Mouse (Mus musculus) neural tube, embryonic 13.5 days (tissue): ENCODE results near the gene Acvr2b. TPM values are rescaled to one million over a fixed set of nuclear protein-coding genes. Genes with fewer than 3 reads are reported as not detected.
"Not testable (repeated sequence)": the region's sequence is repeated elsewhere in the genome, so short reads cannot be mapped to it uniquely, and the experiment has no call there.

Experiments used
- ATAC-seq: fragments of 200-750 bp; cut with Nextera tagmentation; 2 replicates; pipeline ENCODE4 v1.8.0; 2017; ENCODE audit warnings: low read depth, mild to moderate bottlenecking, moderate TSS enrichment, moderate library complexity
- H3K27ac ChIP-seq: fragments of 300-500 bp; sonication (generic); replicated peaks from 2 replicates; pipeline ENCODE4 v1.5.1; 2015; ENCODE audit warnings: moderate library complexity, mild to moderate bottlenecking, inconsistent platforms
- H3K27me3 ChIP-seq: fragments of 300-500 bp; sonication (generic); 2 replicates; pipeline ENCODE4 v1.6.1; 2015; ENCODE audit warnings: mild to moderate bottlenecking, inconsistent platforms
- H3K36me3 ChIP-seq: fragments of 300-500 bp; sonication (generic); 2 replicates; pipeline ENCODE4 v1.6.1; 2015; ENCODE audit warnings: mild to moderate bottlenecking, inconsistent platforms
- H3K4me1 ChIP-seq: fragments of 300-500 bp; sonication (generic); replicated peaks from 2 replicates; pipeline ENCODE4 v1.6.1; 2015; ENCODE audit warnings: inconsistent platforms
- H3K4me2 ChIP-seq: fragments of 300-500 bp; sonication (generic); 2 replicates; pipeline ENCODE4 v1.6.1; 2015; ENCODE audit warnings: inconsistent platforms, mild to moderate bottlenecking, moderate library complexity
- H3K4me3 ChIP-seq: fragments of 300-500 bp; sonication (generic); 2 replicates; pipeline ENCODE4 v1.5.1; 2015; ENCODE audit warnings: mild to moderate bottlenecking, inconsistent platforms
- H3K9ac ChIP-seq: fragments of 300-500 bp; sonication (generic); 2 replicates; pipeline ENCODE4 v1.6.1; 2015; ENCODE audit warnings: moderate library complexity, mild to moderate bottlenecking, inconsistent platforms
- H3K9me3 ChIP-seq: fragments of 300-500 bp; sonication (generic); 2 replicates; pipeline ENCODE4 v1.6.1; 2016; ENCODE audit warnings: inconsistent platforms
- WGBS: fragments of 180-500 bp; shearing (Covaris S2); methylation state at CpG from one replicate; pipeline ENCODE4 v1.1.7; 2015; 5-methylcytosine and 5-hydroxymethylcytosine counted together
- polyA plus RNA-seq: library from polyadenylated mRNA; unstranded; fragments of >200 nt; fragmentation: Nextera tagmentation; extraction: Ambion mirVana; gene quantifications from 2 replicates; pipeline ENCODE4 v1.2.1, GENCODE M21; 2015

The Acvr2b gene
- polyA plus RNA-seq = 53.7 and 53.9 TPM in 2 replicates

DNA sequence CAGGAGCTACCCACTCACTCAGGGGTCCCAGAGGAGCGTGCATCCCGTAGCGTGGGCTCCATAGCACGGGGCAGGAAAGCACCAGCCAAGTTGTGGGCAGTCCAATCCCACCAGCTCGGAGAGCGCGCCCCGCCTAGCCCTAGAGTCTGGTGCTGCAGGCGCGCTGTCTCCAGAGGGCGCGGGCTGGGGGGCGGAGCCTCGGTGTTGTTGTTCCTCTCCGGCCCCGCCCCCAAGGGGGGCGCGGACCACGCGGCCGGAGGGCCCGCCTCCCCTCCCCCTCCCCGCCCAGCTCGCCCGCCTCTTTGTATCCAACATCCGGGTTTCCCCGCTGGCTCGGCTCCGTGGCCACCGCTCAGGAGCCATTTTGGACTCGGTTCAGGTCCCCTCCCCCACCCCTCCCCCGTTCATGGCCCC lies at the start of gene Acvr2b:
Acvr2b (plus strand) TSS at position 318 of the 414 bp plus-strand sequence.
- Histone ChIP-seq H3K4me3 (peak within 1 kb of the TSS; percentile 93), H3K36me3 (no peaks in the 10 kb centered on the region; the same call in 1 of the 2 replicates), H3K27ac (peak within 1 kb of the TSS; percentile 100), H3K9me3 (no peaks in the 10 kb centered on the region), H3K9ac (peak within 1 kb of the TSS; percentile 100), H3K4me1 (peaks cover 43% of the 10 kb centered on the region), H3K4me2 (peak within 1 kb of the TSS; percentile 82), H3K27me3 (no peaks in the 10 kb centered on the region)
- WGBS = 0% methylated on average over 21 of the region's 32 CpGs
- ATAC-seq = peak; percentile 95

DNA sequence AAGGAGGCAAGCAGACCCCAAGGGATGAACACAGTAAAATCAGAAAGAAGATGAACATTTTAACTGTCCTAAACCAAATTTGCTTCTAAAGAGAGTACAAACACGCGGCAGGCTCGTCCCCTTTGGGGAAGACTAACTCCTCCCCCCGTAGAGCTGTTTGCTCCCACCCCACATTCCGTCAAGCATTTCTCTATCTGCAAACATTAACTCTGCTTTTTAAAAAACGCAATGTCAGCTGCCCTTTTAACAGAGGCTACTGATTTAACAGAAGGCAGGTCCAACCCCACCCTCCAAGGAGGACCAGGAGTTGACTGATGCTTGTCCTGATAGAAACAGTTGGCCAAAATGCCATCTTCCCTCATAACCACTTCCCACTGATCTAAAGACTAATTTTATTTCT lies 48.0 kb upstream of the Acvr2b start:
- Histone ChIP-seq H3K4me3 (no peak overlapping the region), H3K27me3 (no peaks in the 10 kb centered on the region), H3K27ac (no peak overlapping the region), H3K4me2 (no peak overlapping the region), H3K36me3 (peaks cover 20% of the 10 kb centered on the region), H3K9me3 (no peaks in the 10 kb centered on the region), H3K9ac (no peak overlapping the region), H3K4me1 (peaks cover 6% of the 10 kb centered on the region)
- WGBS = 81% methylated on average over 6 of the region's 6 CpGs
- ATAC-seq = no peak

DNA sequence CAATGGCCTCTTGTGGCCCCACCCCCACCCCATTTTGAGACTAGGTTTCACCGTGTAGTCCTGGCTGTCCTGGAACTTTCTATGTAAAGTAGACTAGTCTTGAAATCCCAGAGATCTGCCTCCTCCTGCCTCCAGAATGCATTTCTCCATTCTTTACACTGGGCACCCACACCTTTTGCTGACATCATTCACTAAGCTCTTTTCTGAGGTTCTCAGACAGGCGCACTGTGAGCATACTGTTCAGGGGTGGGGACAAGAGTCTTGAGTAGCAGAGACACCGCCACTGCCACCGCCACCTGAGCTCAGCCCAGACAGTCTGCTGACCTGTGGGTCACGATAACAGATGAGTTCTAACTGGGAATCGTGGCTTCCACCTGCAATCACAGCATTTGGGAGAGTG lies 46.0 kb upstream of the Acvr2b start:
- ATAC-seq = no peak
- WGBS = 83% methylated on average over 6 of the region's 6 CpGs
- Histone ChIP-seq H3K9ac (no peak overlapping the region), H3K4me2 (no peak overlapping the region), H3K27me3 (no peaks in the 10 kb centered on the region), H3K9me3 (no peaks in the 10 kb centered on the region), H3K4me1 (peaks cover 6% of the 10 kb centered on the region), H3K4me3 (no peak overlapping the region), H3K36me3 (peaks cover 6% of the 10 kb centered on the region), H3K27ac (no peak overlapping the region)

DNA sequence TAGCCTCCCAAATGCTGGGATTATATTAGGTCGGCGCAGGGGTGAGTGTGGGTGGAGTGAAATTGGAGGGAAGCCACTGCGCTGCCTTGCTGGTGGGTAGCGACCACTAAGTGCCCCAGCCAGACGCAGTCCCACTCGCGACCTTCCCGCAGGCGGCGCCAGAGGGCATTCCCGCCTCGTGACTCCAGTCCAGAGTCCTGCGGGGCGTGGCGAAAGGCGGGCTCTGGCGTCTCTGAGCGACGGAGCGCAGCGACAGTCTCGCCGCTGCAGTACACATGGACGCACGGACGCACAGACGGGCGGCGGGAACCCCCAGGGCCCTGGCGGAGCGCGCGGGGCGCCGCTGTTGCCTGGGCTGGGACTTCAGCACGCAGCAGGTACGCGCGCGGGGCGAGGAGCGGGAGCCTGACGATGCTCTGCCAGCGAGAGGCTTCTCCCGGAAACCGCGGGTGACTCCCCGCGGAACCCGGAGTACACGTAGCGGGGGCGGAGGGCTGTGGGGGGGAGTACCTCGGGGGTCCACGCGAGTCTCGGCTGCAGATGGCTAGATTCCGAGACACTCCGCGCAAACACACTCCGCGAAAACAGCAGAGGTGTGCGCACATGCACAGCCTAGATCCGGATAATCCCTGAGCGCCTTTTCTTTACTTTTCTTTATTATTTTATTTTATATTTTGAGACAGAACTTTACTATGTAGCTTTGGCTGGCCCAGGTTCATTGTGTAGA lies 44.4 kb upstream of the Acvr2b start, which contains the start of gene Xylb:
Xylb (plus strand) TSS at position 51 of the 727 bp plus-strand sequence.
- peak; percentile 93 for ATAC-seq
- 3% methylated on average over 65 of the region's 65 CpGs for WGBS
- Histone ChIP-seq H3K9ac (peak within 1 kb of the TSS; percentile 72), H3K27ac (no peak within 1 kb of the TSS), H3K9me3 (no peaks in the 10 kb centered on the region), H3K4me2 (peak within 1 kb of the TSS; percentile 82), H3K4me1 (peaks cover 6% of the 10 kb centered on the region), H3K36me3 (no peaks in the 10 kb centered on the region), H3K27me3 (no peaks in the 10 kb centered on the region), H3K4me3 (peak within 1 kb of the TSS; percentile 57)

DNA sequence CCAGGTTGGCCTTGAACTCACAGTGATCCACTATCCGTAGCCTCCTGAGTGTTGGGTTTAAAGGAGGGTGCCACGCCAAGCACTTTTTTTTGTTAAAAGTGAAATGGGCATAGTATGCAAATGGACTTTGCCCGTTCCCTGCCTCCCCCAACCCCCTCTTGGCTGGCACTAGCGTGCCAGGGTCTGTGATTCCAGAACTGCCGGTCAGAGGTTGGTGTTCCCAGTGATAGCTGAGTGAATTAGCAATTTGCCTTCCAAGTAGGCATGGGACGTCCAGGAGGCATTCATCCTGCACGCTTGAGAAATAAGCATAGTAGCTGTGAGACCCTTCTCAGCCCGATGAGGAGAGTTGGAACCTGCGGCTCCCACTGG lies 43.9 kb upstream of the Acvr2b start:
- 39% methylated on average over 9 of the region's 9 CpGs for WGBS
- H3K4me2 ChIP-seq = peak overlapping the region; percentile 82
- no peaks in the 10 kb centered on the region for H3K9me3 ChIP-seq
- H3K27ac ChIP-seq = no peak overlapping the region
- peak overlapping the region; percentile 57 for H3K4me3 ChIP-seq
- peaks cover 6% of the 10 kb centered on the region for H3K4me1 ChIP-seq
- H3K36me3 ChIP-seq = no peaks in the 10 kb centered on the region
- no peaks in the 10 kb centered on the region for H3K27me3 ChIP-seq
- H3K9ac ChIP-seq = peak overlapping the region; percentile 72; the same call in 1 of the 2 replicates
- ATAC-seq = peak; percentile 6; the same call in 1 of the 2 replicates

DNA sequence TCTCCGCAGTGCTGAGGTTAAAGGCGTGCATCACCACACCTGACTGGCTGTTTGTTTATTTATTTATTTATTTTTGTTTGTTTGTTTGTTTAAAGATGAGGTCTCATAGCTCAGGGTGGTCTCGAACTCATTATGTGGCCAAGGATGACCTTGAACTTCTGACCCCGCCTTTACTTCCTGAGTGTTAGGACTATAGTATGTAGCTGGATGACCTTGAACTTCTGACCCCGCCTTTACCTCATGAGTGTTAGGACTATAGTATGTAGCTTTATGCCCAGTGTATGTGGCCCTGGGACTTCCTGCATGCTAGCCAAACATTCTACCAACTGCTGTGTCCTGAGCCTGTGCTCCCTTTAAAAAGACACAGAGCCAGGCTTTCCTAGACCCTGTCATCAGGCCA lies 40.5 kb upstream of the Acvr2b start:
- H3K36me3 ChIP-seq = no peaks in the 10 kb centered on the region
- 90% methylated on average over 5 of the region's 5 CpGs for WGBS
- H3K4me2 ChIP-seq = no peak overlapping the region
- H3K9me3 ChIP-seq = no peaks in the 10 kb centered on the region
- H3K27me3 ChIP-seq = no peaks in the 10 kb centered on the region
- no peak overlapping the region for H3K9ac ChIP-seq
- H3K27ac ChIP-seq = no peak overlapping the region
- no peak overlapping the region for H3K4me3 ChIP-seq
- peaks cover 6% of the 10 kb centered on the region for H3K4me1 ChIP-seq
- no peak for ATAC-seq

DNA sequence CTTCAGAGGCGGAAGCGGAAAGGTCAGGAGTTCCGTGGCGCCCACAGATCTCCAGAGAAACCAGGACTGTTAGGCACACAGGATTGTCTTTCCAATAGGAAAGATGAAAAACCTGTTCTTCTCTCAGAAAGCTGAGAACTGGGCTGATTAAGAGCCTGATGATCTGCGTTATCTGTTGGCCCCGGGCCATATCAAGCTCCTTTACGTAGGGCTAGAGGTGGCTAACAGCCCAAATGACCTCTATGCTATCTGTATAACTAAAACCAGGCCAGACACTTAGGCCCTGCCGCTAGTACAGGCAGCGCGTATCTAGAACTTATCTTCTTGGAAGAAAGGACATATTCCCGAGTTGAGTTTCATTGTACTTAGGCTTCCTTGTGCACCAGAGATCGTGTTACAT lies 38.7 kb upstream of the Acvr2b start:
- Histone ChIP-seq H3K36me3 (no peaks in the 10 kb centered on the region), H3K9me3 (no peaks in the 10 kb centered on the region), H3K4me3 (no peak overlapping the region), H3K27me3 (no peaks in the 10 kb centered on the region), H3K4me2 (no peak overlapping the region), H3K4me1 (peaks cover under 1% of the 10 kb centered on the region; the same call in 1 of the 2 replicates), H3K9ac (no peak overlapping the region), H3K27ac (no peak overlapping the region)
- no peak for ATAC-seq
- 90% methylated on average over 12 of the region's 12 CpGs for WGBS

DNA sequence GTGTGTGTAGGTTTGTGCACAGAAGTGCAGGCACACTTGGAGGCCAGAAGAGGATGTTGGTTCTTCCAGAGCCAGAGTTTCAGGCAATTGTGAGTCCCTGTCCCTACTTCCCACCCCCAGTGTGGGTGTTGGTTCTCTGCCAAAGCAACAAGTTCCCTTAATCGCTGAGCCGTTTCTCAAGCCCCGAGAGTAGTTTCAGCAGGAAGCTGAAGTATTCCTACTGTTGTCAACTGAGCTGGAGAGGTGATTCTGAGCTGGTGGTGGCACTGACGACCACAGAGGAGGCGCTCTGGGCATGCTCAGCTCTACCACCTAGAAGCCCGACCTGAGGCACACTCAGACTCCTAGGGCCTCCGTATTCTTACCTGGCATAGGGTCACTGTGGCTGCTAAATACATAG lies 36.6 kb upstream of the Acvr2b start, which contains the start of gene Slc22a14:
Slc22a14 (minus strand) TSS at position 270 of the 400 bp plus-strand sequence.
- H3K4me2 ChIP-seq = no peak within 1 kb of the TSS
- H3K36me3 ChIP-seq = no peaks in the 10 kb centered on the region
- no peak within 1 kb of the TSS for H3K9ac ChIP-seq
- no peak within 1 kb of the TSS for H3K4me3 ChIP-seq
- H3K9me3 ChIP-seq = no peaks in the 10 kb centered on the region
- WGBS = 80% methylated on average over 7 of the region's 7 CpGs
- ATAC-seq = no peak
- H3K27ac ChIP-seq = no peak within 1 kb of the TSS
- H3K27me3 ChIP-seq = no peaks in the 10 kb centered on the region
- H3K4me1 ChIP-seq = no peaks in the 10 kb centered on the region

DNA sequence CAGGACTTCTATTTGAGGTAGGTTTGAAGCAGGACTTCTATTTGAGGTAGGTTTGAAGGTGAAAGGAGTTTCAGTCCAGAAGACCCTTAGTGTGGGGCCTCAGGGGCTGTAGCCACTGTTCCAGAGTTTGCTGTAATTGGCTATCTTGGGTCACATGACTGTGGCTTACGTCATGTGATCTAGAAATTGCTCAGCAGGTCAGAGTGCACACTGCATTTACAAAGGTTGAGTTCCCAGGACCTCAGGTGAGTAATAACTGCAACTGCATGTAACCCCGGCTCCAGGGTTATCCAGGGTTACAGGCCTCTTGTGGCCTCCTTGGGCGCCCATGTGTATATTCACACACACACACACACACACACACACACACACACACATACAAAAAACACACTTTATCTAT lies 33.6 kb upstream of the Acvr2b start:
- H3K4me1 ChIP-seq = no peaks in the 10 kb centered on the region
- no peak overlapping the region for H3K9ac ChIP-seq
- no peaks in the 10 kb centered on the region for H3K9me3 ChIP-seq
- WGBS = 85% methylated on average over 3 of the region's 3 CpGs
- no peaks in the 10 kb centered on the region for H3K27me3 ChIP-seq
- no peak overlapping the region for H3K4me2 ChIP-seq
- no peaks in the 10 kb centered on the region for H3K36me3 ChIP-seq
- H3K27ac ChIP-seq = no peak overlapping the region
- no peak for ATAC-seq
- no peak overlapping the region for H3K4me3 ChIP-seq

DNA sequence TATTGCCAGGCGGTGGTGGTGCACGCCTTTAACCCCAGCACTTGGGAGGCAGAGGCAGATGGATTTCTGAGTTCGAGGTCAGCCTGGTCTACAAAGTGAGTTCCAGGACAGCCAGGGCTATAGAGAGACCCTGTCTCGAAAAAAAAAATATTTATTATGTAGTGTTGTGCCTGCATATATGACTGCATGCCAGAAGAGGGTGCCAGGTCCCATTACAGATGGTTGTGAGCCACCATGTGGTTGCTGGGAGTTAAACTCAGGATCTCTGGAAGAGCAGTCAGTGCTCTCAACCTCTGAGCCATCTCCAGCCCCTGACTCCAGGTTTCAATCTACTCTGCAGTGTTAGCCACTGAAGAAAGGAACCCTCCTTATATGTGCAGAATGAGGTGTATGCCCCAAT lies 31.1 kb upstream of the Acvr2b start:
- ATAC-seq, H3K9me3 ChIP-seq, H3K9ac ChIP-seq, H3K27ac ChIP-seq, H3K4me1 ChIP-seq, H3K4me2 ChIP-seq, H3K4me3 ChIP-seq, H3K27me3 ChIP-seq, H3K36me3 ChIP-seq: not testable (repeated sequence)
- 86% methylated on average over 4 of the region's 4 CpGs for WGBS

DNA sequence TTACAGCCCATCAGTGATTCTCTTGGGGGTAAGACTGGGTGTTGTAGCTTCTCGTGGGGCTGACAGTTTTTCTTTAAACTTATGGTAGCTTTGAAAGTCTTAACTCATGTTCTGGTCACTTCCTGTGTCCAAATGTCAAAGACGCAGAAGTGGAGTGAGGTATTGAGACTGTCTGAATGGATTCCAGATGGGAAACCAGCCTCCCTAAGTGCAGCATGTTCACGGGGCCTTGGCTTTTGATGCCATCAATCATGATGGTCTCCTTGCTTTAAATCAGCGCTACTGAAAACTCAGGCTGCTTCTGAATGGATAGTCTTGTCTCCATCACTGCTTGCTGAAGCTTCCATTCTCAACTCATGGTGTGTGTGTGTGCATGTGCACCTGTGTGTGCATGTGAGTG lies 30.7 kb upstream of the Acvr2b start:
- Histone ChIP-seq H3K27me3 (no peaks in the 10 kb centered on the region), H3K36me3 (no peaks in the 10 kb centered on the region), H3K4me2 (no peak overlapping the region), H3K4me3 (no peak overlapping the region), H3K27ac (no peak overlapping the region), H3K4me1 (no peaks in the 10 kb centered on the region), H3K9me3 (no peaks in the 10 kb centered on the region), H3K9ac (no peak overlapping the region)
- WGBS = 74% methylated on average over 4 of the region's 4 CpGs
- ATAC-seq = no peak

DNA sequence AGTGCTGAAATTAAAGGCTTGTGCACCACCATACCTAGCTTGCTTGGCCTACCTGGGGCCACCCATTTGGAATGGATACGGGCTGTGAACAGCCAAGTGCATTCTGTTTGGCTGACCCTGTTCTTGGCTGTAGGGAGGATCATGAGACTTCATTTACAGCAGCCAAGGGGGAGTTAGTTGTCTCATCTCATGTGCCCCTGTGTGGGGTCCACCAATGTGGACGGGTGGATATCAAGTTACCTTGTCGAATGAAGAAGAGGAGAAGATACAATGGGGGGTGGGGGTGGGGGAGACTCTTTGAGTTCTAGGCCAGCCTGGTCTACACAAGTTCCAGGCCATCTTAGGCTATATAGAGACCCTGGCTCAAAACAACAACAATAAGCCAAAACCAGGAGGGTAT lies 26.9 kb upstream of the Acvr2b start:
- no peaks in the 10 kb centered on the region for H3K9me3 ChIP-seq
- H3K36me3 ChIP-seq = no peaks in the 10 kb centered on the region
- H3K4me1 ChIP-seq = no peaks in the 10 kb centered on the region
- no peak for ATAC-seq
- 83% methylated on average over 3 of the region's 3 CpGs for WGBS
- H3K9ac ChIP-seq = no peak overlapping the region
- no peak overlapping the region for H3K4me2 ChIP-seq
- no peak overlapping the region for H3K27ac ChIP-seq
- no peak overlapping the region for H3K4me3 ChIP-seq
- H3K27me3 ChIP-seq = no peaks in the 10 kb centered on the region

DNA sequence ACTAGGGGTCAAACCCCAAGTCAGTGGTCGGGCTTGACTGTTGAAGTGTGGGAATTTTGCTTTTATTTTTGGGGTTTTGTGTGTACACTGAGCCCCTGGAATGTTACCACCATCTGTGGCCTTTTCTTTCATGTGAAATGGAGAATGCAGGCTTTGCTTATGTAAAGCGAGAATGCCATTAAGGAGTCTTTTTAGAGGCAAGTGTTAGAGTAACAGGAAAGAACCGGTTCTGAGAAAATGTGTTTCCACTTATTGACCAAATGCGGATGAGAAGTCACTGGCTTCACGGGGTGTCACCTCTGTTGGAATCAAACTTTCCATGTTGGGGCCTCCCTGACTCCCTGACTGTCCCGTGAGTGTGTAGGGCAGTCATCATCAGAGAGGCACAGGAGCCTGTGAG lies 26.4 kb upstream of the Acvr2b start:
- no peaks in the 10 kb centered on the region for H3K27me3 ChIP-seq
- no peak overlapping the region for H3K27ac ChIP-seq
- no peak overlapping the region for H3K4me2 ChIP-seq
- no peak overlapping the region for H3K9ac ChIP-seq
- H3K4me1 ChIP-seq = no peaks in the 10 kb centered on the region
- H3K36me3 ChIP-seq = no peaks in the 10 kb centered on the region
- no peaks in the 10 kb centered on the region for H3K9me3 ChIP-seq
- WGBS = 69% methylated on average over 6 of the region's 6 CpGs
- ATAC-seq = no peak
- no peak overlapping the region for H3K4me3 ChIP-seq
